Mouse (Mus musculus) ES-E14 (cell line): ENCODE results near the gene Clpb. TPM values are rescaled to one million over a fixed set of nuclear protein-coding genes. Genes with fewer than 3 reads are reported as not detected.
A peak's percentile ranks its signal among the peaks of the same experiment; 100 is the strongest.

Experiments
- DNase-seq: peaks from one replicate; pipeline ENCODE4 v3.0.0-alpha.2; 2013; ENCODE audit warnings: low read depth, low spot score
- H3K27ac ChIP-seq: 2 replicates; pipeline ENCODE4 v1.5.1; 2012; ENCODE audit warnings: low read depth, mild to moderate bottlenecking, low read length, moderate library complexity, mixed read lengths; ENCODE audit not compliant: poor library complexity, insufficient read depth, severe bottlenecking
- H3K36me3 ChIP-seq: 2 replicates; pipeline ENCODE4 v1.6.1; 2012; ENCODE audit warnings: mild to moderate bottlenecking, low read length, moderate library complexity, mixed read lengths; ENCODE audit not compliant: control insufficient read depth, poor library complexity, insufficient read depth, severe bottlenecking
- H3K4me1 ChIP-seq, 2 experiments: fragments of 150-350 bp in 1 of 2; sonication (generic) in 1 of 2; 2 replicates each; pipeline ENCODE4 v1.6.1; 2012; ENCODE audit warnings: low read length in 2 of 2, mild to moderate bottlenecking in 1 of 2, mixed read lengths in 1 of 2; ENCODE audit not compliant: control insufficient read depth in 2 of 2, insufficient read depth in 2 of 2, poor library complexity in 1 of 2
- H3K4me3 ChIP-seq, 2 experiments: fragments of 150-350 bp in 1 of 2; sonication (generic) in 1 of 2; 2 replicates each; pipeline ENCODE4 v1.5.1; 2012; ENCODE audit warnings: low read length in 2 of 2, low read depth in 1 of 2, mild to moderate bottlenecking in 1 of 2, mixed read lengths in 1 of 2; ENCODE audit not compliant: insufficient read depth in 1 of 2, poor library complexity in 1 of 2, severe bottlenecking in 1 of 2
- H3K9ac ChIP-seq: 2 replicates; pipeline ENCODE4 v1.6.1; 2012; ENCODE audit warnings: low read depth, mild to moderate bottlenecking, low read length, mixed read lengths; ENCODE audit not compliant: poor library complexity, insufficient read depth, severe bottlenecking
- H3K9me3 ChIP-seq: fragments of 150-350 bp; sonication (generic); 2 replicates; pipeline ENCODE4 v1.6.1; 2012; ENCODE audit warnings: low read depth, mild to moderate bottlenecking, low read length; ENCODE audit not compliant: control insufficient read depth, insufficient read depth
- CHD2 ChIP-seq: IDR thresholded peaks from 2 replicates; pipeline ENCODE4 v1.6.1; 2014; ENCODE audit warnings: mild to moderate bottlenecking, low read depth, low read length, inconsistent platforms
- HCFC1 ChIP-seq: IDR thresholded peaks from 2 replicates; pipeline ENCODE4 v1.6.1; 2012; ENCODE audit warnings: low read length, inconsistent platforms, borderline replicate concordance; ENCODE audit not compliant: insufficient read depth
- MAFK ChIP-seq: IDR thresholded peaks from 2 replicates; pipeline ENCODE4 v1.6.1; 2014; ENCODE audit warnings: mild to moderate bottlenecking, low read depth, low read length, inconsistent platforms; ENCODE audit not compliant: insufficient read depth
- ZC3H11A ChIP-seq: IDR thresholded peaks from 2 replicates; pipeline ENCODE4 v1.6.1; 2012; ENCODE audit warnings: low read depth, mild to moderate bottlenecking, inconsistent platforms, low read length, borderline replicate concordance
- ZNF384 ChIP-seq: IDR thresholded peaks from 2 replicates; pipeline ENCODE4 v1.6.1; 2012; ENCODE audit warnings: low read depth, low read length, inconsistent platforms
- in situ Hi-C, 2 experiments: fragments of 600-800 bp; cut with MboI; formaldehyde crosslinking; loops; one replicate each; pipeline ENCODE4 v1.15.1; 2025; ENCODE audit warnings: low sequenced_read_pairs in 2 of 2, inconsistent platforms in 1 of 2; ENCODE audit not compliant: unreplicated experiment in 2 of 2
- total RNA-seq: library from RNA; depleted of rRNA; stranded (reverse); fragments of 300-350 nt; gene quantifications from 2 replicates; pipeline ENCODE4 v1.2.3, GENCODE M21; 2012; rRNA removed

Clpb gene
- total RNA-seq, 1 experiment: 197 TPM

- no peak for DNase-seq
- H3K9ac ChIP-seq: peak overlapping the region; percentile 84
- no peaks in the 10 kb centered on the region for H3K9me3 ChIP-seq
- peaks cover 24% of the 10 kb centered on the region for H3K36me3 ChIP-seq
- peak overlapping the region; percentile 84 to 95 for H3K4me3 ChIP-seq
- H3K27ac ChIP-seq: peak overlapping the region; percentile 85
- in situ Hi-C loops: no loop called here
- TF ChIP-seq MAFK (no peak), HCFC1 (peak; percentile 21; the same call in 1 of the 2 replicates)
- peaks cover 8 to 36% of the 10 kb centered on the region in 2 experiments; a peak in 3 of 4 replicates for H3K4me1 ChIP-seq
Measured at GRCm38 (mm10) chr7:101836271-101837153, 173.1 kb downstream of the Clpb start.

GRCm38 (mm10) chr7:101837154-101837605 is 173.7 kb downstream of the Clpb start:
- Histone ChIP-seq H3K27ac (peak overlapping the region; percentile 85), H3K4me3 (peak overlapping the region; percentile 84 to 95), H3K9ac (peak overlapping the region; percentile 84), H3K36me3 (peaks cover 17% of the 10 kb centered on the region), H3K9me3 (no peaks in the 10 kb centered on the region), H3K4me1 (peaks cover 6 to 31% of the 10 kb centered on the region in 2 experiments; a peak in 3 of 4 replicates)
- in situ Hi-C loops: no loop called here
- DNase-seq: no peak
- no peak for TF ChIP-seq ZC3H11A
- no peak for TF ChIP-seq ZNF384
- no peak for TF ChIP-seq MAFK
- TF ChIP-seq CHD2: no peak
- no peak for TF ChIP-seq HCFC1

- peak; percentile 96 for DNase-seq
- Histone ChIP-seq H3K9ac (peak within 1 kb of the TSS; percentile 84), H3K4me1 (peaks cover 6 to 26% of the 10 kb centered on the region in 2 experiments; a peak in 3 of 4 replicates), H3K4me3 (peak within 1 kb of the TSS; percentile 84 to 95), H3K27ac (peak within 1 kb of the TSS; percentile 85), H3K9me3 (no peaks in the 10 kb centered on the region), H3K36me3 (peaks cover 11% of the 10 kb centered on the region; the same call in 1 of the 2 replicates)
- no peak for TF ChIP-seq ZNF384
- TF ChIP-seq CHD2: no peak
- no peak for TF ChIP-seq ZC3H11A
- TF ChIP-seq HCFC1: no peak; the same call in 1 of the 2 replicates
- TF ChIP-seq MAFK: no peak
- in situ Hi-C loops: no loop called here
Measured at GRCm38 (mm10) chr7:101837606-101838471, 174.4 kb downstream of the Clpb start, which contains the start of gene Inppl1. Gene Inppl1 (minus strand): TSS chr7:101838229.

- DNase-seq: no peak
- Histone ChIP-seq H3K36me3 (no peaks in the 10 kb centered on the region), H3K27ac (no peak overlapping the region), H3K9ac (no peak overlapping the region), H3K4me3 (no peak overlapping the region), H3K9me3 (no peaks in the 10 kb centered on the region), H3K4me1 (peaks cover 6 to 13% of the 10 kb centered on the region in 2 experiments; a peak in 3 of 4 replicates)
- TF ChIP-seq ZNF384: no peak
- no peak for TF ChIP-seq CHD2
- no peak for TF ChIP-seq HCFC1
- no peak for TF ChIP-seq ZC3H11A
- no peak for TF ChIP-seq MAFK
- in situ Hi-C loops: no loop called here
Measured at GRCm38 (mm10) chr7:101844186-101844585, 180.8 kb downstream of the Clpb start.

Other genes starting within 250 kb of the Clpb start
- 6.2 and 12.4 TPM in 2 replicates for gene Pde2a, start 241.9 kb upstream of the Clpb start, total RNA-seq
- gene Art2b, start 78.0 kb upstream of the Clpb start, total RNA-seq: not detected in 2 replicates
- gene Phox2a, start 154.7 kb downstream of the Clpb start, total RNA-seq: 1.1 and 1.3 TPM in 2 replicates
- 57.1 and 71.4 TPM in 2 replicates for gene Inppl1, start 174.6 kb downstream of the Clpb start, total RNA-seq
- gene Folr2, start 193.6 kb downstream of the Clpb start, total RNA-seq: 4.2 and 4.3 TPM in 2 replicates
- 105 and 123 TPM in 2 replicates for gene Anapc15, start 200.1 kb downstream of the Clpb start, total RNA-seq
- 536 and 562 TPM in 2 replicates for gene Folr1, start 207.2 kb downstream of the Clpb start, total RNA-seq
- 90.8 and 106 TPM in 2 replicates for gene Lamtor1, start 242.3 kb downstream of the Clpb start, total RNA-seq
- gene Tomt, start 242.7 kb downstream of the Clpb start, total RNA-seq: 1.9 and 3.0 TPM in 2 replicates